Mouse (Mus musculus) embryonic fibroblast, embryonic 13.5 days (primary cell): ENCODE measurements at regions not wholly inside any gene's neighbourhood (a gene's known extent, or its start where the extent isn't known, plus 50 kb on each side); places are given as distances from the start of the nearest gene placed in this dataset.

Experiments used
- CTCF ChIP-seq: IDR thresholded peaks from 2 replicates; pipeline ENCODE4 v1.5.1; 2011; ENCODE audit warnings: mild to moderate bottlenecking, control low read depth, low read length, moderate library complexity, borderline replicate concordance; ENCODE audit not compliant: insufficient read depth
- POLR2A ChIP-seq: IDR thresholded peaks from 2 replicates; pipeline ENCODE4 v1.6.1; 2011; ENCODE audit warnings: low read depth, mild to moderate bottlenecking, control low read depth, low read length, moderate library complexity

DNA sequence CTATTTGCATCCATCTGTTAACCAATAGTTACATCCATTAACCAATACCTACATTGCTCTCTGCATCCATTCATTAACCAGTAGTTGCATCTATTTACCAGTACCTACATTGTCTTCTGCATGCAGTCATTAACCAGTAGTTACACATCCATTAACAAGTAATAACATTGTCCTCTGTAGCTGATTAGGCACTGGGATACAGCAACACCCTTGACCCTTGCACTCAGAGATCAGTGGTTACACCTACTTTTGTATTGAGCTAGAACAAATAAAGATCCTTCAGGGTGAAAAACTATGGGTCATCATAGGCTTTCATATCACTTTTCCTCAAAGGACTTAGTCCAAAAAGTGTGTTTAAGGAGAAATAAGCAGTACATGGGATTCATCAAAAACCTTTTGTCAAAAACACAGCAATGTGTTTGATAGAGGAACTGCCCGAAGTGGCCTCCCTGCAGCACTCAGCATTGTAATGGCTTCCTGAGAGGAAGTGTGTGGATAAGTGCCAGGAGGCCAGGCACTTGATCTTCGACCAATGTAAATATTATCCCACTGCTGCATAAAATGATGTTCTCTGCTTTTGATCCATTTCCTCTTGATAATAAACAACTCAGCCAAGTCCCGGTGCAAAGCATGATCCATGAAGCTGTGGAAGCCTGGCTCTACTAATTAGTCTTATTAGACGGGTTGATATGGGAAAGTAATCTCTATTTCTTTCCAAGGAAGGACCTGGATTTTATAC, 317.6 kb downstream of the Hs3st1 start:
- TF ChIP-seq CTCF = no peak
- no peak for TF ChIP-seq POLR2A
